Mouse (Mus musculus) embryonic fibroblast, embryonic 13.5 days (primary cell): ENCODE results near the gene Slc29a4. TPM values are rescaled to one million over a fixed set of nuclear protein-coding genes. Genes with fewer than 3 reads are reported as not detected.

Experiments
- H3K27ac ChIP-seq: 2 replicates; pipeline ENCODE4 v1.5.1; 2012; ENCODE audit warnings: low read length, control low read depth, inconsistent platforms; ENCODE audit not compliant: insufficient read depth
- H3K4me1 ChIP-seq: 2 replicates; pipeline ENCODE4 v1.6.1; 2011; ENCODE audit warnings: low read length; ENCODE audit not compliant: control insufficient read depth, insufficient read depth
- H3K4me3 ChIP-seq: 2 replicates; pipeline ENCODE4 v1.5.1; 2011; ENCODE audit warnings: mild to moderate bottlenecking, control low read depth, low read length; ENCODE audit not compliant: insufficient read depth
- CTCF ChIP-seq: IDR thresholded peaks from 2 replicates; pipeline ENCODE4 v1.5.1; 2011; ENCODE audit warnings: mild to moderate bottlenecking, control low read depth, low read length, moderate library complexity, borderline replicate concordance; ENCODE audit not compliant: insufficient read depth
- POLR2A ChIP-seq: IDR thresholded peaks from 2 replicates; pipeline ENCODE4 v1.6.1; 2011; ENCODE audit warnings: low read depth, mild to moderate bottlenecking, control low read depth, low read length, moderate library complexity
- polyA plus RNA-seq: library from polyadenylated mRNA; stranded (reverse); fragments of >200 nt; gene quantifications from 2 replicates; pipeline ENCODE4 v1.2.4, GENCODE M21; 2011; ENCODE audit warnings: low read depth; ENCODE audit not compliant: missing spikeins, insufficient read length

Slc29a4 gene
- polyA plus RNA-seq, 1 experiment: 0.39 TPM

DNA sequence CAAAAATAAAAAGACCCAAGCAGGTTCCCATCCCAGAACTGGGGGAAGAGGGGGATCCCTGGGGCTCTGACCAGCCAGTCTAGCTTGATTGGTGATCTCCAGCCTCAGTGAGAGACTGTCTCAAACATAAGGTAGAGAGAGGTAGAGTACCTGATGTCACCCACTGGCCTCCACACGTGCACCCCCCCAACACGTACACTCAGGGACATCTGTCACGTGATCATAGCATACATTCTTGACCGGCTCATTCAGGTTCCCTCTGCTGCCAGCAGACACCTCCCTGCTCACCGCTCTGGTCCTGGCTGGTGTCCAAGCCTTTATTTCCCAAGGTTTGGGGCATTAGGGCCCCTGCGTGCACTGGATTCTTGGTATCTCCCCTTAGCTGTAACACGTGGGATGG lies 17.1 kb downstream of the Slc29a4 start:
- Histone ChIP-seq H3K27ac (no peak overlapping the region), H3K4me3 (no peak overlapping the region)
- TF ChIP-seq CTCF: no peak
- TF ChIP-seq POLR2A: no peak

GRCm38 (mm10) chr5:142712373-142712772 lies 20.1 kb downstream of the Slc29a4 start:
- H3K27ac ChIP-seq: no peak overlapping the region
- no peak for TF ChIP-seq POLR2A
- no peak for TF ChIP-seq CTCF
- no peak overlapping the region for H3K4me3 ChIP-seq
- no peaks in the 10 kb centered on the region for H3K4me1 ChIP-seq

More for the DNA sequence above, 17.1 kb downstream of the Slc29a4 start:
- H3K4me1 ChIP-seq: no peaks in the 10 kb centered on the region

DNA sequence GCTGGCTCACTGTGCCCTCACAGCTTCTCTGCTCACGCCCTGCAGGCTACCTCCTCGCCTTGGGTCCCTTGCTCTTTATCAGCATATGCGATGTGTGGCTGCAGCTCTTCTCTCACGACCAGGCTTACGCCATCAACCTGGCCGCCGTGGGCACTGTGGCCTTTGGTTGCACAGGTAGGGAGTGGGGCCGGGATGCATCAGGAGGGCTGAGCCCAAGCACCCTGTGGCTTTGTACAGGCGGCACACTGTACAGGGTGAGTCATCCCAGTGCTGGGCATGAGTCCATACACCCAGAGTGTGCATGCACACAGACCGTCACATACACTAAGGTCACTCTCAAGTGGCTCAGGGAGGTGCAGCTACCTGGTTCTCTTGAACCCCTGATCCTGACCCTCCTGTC lies 21.7 kb downstream of the Slc29a4 start:
- no peak overlapping the region for H3K4me3 ChIP-seq
- H3K27ac ChIP-seq: no peak overlapping the region
- H3K4me1 ChIP-seq: no peaks in the 10 kb centered on the region
- TF ChIP-seq POLR2A: no peak
- no peak for TF ChIP-seq CTCF

DNA sequence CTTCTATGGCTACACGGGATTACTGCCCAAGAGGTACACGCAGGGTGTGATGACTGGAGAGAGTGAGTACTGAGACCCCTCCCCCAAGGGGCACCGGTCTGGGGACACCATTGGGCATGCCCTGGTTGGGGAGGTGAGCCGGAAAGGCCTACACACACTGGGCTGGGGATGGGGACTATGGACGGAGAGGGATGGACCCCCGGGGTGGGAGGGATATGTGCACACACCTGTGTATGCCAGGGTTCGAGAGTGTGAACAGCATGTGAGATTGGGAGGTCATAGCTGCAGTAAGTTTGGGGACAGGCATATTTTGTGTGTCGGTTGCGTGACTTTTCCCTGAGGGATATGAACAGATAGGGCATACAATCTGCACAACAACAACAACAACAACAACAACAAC lies 22.7 kb downstream of the Slc29a4 start:
- TF ChIP-seq POLR2A: no peak
- TF ChIP-seq CTCF: no peak
- H3K4me1 ChIP-seq: no peaks in the 10 kb centered on the region
- no peak overlapping the region for H3K27ac ChIP-seq
- no peak overlapping the region for H3K4me3 ChIP-seq

- H3K4me1 ChIP-seq: no peaks in the 10 kb centered on the region
- TF ChIP-seq POLR2A: no peak
- no peak for TF ChIP-seq CTCF
- no peak overlapping the region for H3K27ac ChIP-seq
- no peak overlapping the region for H3K4me3 ChIP-seq
Measured at GRCm38 (mm10) chr5:142716056-142716455, 23.7 kb downstream of the Slc29a4 start.

DNA sequence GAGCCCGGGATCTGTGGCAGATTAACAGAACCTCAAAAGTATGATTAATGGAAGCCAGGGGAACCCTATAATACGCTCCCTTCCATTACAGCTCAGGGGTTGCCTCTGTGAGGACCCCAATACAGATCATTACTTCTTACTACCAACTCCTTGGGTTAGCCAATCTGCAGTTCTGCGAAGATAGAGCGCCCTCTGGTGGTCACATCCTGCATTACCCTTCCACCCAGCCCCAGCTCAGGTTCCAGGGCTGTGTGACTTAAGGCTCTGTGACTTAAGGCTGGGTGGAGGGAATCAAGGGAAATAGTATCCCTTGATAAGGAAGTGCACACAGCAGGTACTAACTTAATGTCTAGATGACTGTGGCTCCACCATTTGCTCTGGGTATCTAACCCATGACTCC lies 25.7 kb downstream of the Slc29a4 start:
- Histone ChIP-seq H3K4me1 (no peaks in the 10 kb centered on the region), H3K27ac (no peak overlapping the region), H3K4me3 (no peak overlapping the region)
- TF ChIP-seq POLR2A (no peak), CTCF (peak; percentile 85)

DNA sequence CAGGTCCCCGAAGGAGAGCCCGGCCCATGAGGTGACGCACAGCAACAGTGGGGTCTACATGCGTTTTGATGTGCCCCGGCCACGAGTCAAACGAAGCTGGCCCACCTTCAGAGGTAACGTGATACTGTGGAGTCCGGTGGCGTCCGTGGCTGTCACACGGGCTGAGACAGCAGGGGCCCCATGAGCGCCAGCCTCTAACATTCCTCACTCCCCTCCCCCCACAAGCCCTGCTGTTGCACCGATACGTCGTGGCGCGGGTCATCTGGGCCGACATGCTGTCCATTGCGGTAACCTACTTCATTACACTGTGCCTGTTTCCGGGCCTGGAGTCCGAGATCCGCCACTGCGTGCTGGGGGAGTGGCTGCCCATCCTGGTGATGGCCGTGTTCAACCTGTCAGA lies 26.2 kb downstream of the Slc29a4 start:
- H3K27ac ChIP-seq: no peak overlapping the region
- H3K4me1 ChIP-seq: no peaks in the 10 kb centered on the region
- TF ChIP-seq POLR2A: no peak
- TF ChIP-seq CTCF: no peak
- H3K4me3 ChIP-seq: no peak overlapping the region

GRCm38 (mm10) chr5:142719897-142720296 lies 27.6 kb downstream of the Slc29a4 start:
- H3K4me1 ChIP-seq: no peaks in the 10 kb centered on the region
- no peak overlapping the region for H3K27ac ChIP-seq
- H3K4me3 ChIP-seq: no peak overlapping the region
- TF ChIP-seq POLR2A (no peak), CTCF (no peak)

GRCm38 (mm10) chr5:142723520-142724133 lies 31.3 kb downstream of the Slc29a4 start:
- TF ChIP-seq POLR2A: no peak
- TF ChIP-seq CTCF: peak; percentile 70; the same call in 1 of the 2 replicates
- Histone ChIP-seq H3K4me3 (no peak overlapping the region), H3K27ac (no peak overlapping the region), H3K4me1 (no peaks in the 10 kb centered on the region)

DNA sequence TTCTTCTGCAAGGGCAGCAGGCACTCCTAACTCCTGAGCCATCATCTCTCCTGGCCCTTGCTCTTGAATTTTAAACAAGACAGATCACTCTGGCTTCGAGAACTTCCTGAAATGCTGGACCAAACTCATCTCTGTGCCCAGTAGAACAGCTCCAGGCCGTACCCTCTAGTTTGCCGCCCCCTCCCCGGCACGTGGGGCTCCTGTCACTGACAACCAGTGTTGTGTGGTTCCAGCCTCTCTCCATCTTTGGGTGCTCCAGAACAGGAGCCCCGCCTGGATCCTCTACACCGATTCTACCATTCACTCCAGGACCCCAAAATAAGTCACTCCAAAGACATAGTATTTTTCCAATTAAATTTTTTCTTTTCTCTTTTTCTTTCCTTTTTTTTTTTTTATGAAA lies 32.0 kb downstream of the Slc29a4 start:
- no peak overlapping the region for H3K27ac ChIP-seq
- TF ChIP-seq CTCF (no peak), POLR2A (no peak)
- no peaks in the 10 kb centered on the region for H3K4me1 ChIP-seq
- H3K4me3 ChIP-seq: no peak overlapping the region
